Mouse (Mus musculus) telencephalon, adult 2 months (tissue): ENCODE data around the gene Ntm.

Experiments
- DNase-seq: peaks from one replicate; pipeline ENCODE4 v3.0.0-alpha.2; 2011; ENCODE audit warnings: low read depth, low spot score

The Ntm gene

DNA sequence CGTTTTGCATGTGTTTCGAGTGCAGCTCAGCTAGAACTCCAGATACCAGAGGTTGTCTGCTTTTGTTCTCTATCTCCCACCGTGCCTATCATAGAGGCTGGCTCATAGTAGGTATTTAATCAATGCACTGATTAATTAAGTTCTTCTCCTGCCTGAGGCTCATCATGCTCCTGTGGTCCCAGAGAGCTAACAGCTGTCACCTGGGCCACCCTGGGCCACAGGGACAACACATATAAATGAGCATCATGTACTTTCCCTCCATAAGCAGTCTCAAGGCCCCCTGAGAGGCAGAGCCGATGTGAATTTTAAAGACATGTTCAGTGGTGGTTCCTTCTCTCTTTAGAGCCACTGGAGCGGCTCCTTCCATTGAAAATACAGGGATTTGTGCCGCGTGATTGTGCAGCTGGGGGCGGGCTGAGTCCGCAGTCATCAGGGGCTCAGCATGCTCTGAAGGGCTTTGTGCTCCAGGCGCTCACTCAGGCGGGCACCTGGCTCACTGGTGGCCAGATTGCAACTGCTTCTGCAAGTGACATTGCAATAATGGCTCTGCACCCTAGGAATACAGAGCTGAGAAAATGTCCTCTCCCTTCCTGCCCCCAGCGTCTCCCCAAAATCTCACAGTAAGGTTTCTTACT lies 160.8 kb downstream of the Ntm start:
- no peak for DNase-seq

GRCm38 (mm10) chr9:29796281-29796680 lies 166.7 kb downstream of the Ntm start:
- no peak for DNase-seq

DNA sequence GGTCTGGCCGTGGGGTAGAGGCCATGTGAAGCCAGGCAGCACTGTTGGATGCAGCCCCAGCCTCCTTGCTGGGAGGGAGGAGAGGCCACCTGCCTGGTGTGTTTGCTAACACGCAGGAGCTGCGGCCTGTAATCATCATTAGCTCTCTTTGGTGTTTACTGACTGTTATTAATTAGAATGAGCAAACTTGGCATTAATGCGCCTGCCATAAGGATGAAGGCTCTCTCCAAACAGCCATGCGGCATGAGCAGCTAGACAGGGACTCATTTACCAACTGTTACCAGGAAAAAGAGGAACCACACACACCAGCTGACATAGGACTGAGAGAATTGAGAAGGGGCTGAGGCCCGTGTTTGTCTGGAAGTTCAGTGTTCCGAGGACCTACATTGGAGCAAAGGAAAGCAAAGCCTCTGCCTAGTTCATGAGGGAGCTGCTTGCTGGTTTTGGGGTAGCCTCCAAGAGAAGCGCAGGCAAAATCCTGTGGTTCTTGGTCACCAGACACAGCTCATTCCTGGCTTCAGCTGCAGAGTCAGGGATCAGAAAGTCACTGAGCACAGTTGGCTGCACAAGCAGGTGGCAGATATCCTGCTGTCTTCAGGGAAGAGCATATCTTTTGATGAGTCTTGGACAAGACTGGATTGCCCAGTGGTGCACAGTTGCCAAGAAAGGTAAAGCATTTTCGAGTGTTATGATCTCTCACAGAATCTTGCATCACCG lies 171.6 kb downstream of the Ntm start:
- no peak for DNase-seq

- no peak for DNase-seq
These were observed 172.9 kb downstream of the Ntm start for GRCm38 (mm10) chr9:29790017-29790416.

GRCm38 (mm10) chr9:29788855-29789254 lies 174.1 kb downstream of the Ntm start:
- no peak for DNase-seq

- no peak for DNase-seq
These were observed 175.5 kb downstream of the Ntm start for GRCm38 (mm10) chr9:29787408-29787807.

GRCm38 (mm10) chr9:29782697-29783096 lies 180.2 kb downstream of the Ntm start:
- no peak for DNase-seq

DNA sequence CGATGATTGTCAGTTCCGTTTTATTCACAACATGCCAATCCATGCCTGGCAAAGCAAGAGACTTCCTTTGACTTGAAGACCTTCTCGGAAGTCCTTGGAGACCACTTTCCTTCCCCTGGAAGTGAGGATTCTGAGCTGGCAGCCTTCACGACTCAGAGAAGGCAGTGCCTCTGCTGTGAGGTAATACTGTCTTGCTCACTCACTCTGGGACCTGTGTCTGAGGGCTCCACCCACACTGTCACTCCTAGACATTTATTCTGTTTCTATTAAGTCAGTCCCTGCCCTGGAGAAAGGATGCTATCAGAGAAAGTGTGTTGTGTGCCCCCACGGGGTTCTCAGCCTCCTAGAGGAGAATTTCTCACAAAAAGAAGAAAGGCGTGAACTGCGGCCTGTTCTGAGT lies 183.2 kb downstream of the Ntm start:
- no peak for DNase-seq

- no peak for DNase-seq
These were observed 186.0 kb downstream of the Ntm start for GRCm38 (mm10) chr9:29776951-29777350.

DNA sequence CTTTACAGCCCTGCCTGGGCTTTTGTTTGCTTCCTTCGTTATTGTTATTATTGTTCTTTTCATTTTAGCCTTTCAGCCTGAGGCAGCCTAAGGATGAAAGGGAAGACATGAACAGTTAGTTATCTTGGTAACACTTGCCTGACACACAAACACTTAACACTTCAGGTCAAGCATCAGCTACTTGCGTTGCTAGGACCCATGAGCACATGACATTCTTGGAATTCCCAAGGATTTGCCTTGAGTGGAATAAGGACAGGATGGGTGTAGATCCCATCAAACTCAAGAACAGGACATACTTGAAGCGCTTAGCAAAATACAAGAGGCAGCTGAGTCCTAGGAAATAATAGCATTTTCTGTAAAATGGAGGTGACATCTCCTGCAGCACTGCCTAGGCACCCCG lies 186.4 kb downstream of the Ntm start:
- no peak for DNase-seq

DNA sequence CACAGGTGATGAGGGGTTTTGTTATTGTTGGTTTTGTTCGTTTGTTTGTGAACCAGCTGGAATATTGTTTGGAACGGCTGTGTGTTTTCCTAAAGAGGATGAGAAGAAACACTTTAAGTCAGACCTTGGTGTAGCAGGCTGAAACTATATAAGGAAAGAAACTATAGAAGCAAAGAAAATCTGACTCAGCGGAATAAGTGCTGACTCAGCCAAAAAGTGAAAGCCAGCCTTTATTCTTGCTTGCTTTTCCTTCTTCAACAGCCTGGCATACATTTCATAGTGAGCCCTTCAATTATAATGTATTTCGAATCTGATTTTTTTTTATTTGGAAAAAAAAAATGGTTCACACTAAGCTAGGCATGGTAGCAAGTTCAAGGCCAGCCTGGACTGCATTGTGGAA lies 186.9 kb downstream of the Ntm start:
- no peak for DNase-seq

DNA sequence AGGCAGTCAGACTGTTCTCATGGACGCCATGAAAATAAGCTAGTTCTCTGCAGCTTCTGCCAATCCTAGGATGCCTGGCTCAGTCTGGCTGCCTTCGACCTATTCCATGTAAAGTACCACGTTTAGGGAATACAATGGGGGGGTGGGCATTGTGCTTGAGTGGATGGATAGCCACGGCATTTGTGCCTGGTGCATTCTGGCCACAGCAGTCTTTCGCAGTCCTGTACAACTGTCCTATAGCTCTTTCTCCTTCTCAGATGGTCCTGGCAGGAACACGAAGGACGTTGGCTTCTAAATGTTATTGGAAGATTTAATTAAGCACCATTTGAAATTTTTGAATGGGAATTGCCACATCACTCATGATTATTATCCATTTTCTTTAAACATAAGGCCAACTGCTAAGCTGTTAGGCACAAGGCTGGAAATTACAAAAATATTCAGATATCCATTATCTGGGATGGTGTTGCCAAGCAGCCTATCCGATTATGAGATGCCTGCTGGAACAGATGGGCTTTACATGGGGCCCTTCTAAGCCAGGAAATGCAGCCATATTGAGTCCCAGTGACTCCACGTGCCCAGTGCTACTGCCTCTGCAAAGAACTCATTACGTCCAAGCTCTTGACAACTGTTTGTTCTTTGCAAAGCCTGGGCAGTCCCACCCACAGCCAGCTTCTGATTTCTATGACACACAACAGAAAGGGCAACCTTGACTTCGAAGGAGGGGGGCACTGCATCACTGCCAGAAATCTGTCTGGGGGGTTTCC lies 190.1 kb downstream of the Ntm start:
- no peak for DNase-seq

DNA sequence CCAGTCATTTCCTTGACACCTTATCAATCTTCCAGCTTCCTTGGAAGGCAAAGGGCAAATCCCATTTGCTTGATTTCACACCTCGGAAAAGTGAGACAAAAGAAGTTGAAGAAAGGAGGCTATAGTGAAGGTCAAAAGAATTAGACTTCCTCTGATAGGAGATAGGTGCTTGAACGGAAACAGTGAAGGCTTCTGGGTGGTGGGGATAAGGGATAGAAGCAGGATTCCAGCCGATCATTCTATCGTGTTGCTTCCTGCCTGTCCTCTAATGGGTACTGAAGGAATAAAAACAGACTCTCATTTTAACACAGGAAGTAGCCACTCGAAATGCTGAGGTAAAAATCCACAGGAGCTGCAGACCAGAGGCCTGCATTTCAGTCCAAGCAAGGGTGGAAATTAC lies 191.1 kb downstream of the Ntm start:
- no peak for DNase-seq

GRCm38 (mm10) chr9:29771071-29771785 lies 191.7 kb downstream of the Ntm start:
- DNase-seq: no peak

GRCm38 (mm10) chr9:29769361-29769760 lies 193.6 kb downstream of the Ntm start:
- no peak for DNase-seq

DNA sequence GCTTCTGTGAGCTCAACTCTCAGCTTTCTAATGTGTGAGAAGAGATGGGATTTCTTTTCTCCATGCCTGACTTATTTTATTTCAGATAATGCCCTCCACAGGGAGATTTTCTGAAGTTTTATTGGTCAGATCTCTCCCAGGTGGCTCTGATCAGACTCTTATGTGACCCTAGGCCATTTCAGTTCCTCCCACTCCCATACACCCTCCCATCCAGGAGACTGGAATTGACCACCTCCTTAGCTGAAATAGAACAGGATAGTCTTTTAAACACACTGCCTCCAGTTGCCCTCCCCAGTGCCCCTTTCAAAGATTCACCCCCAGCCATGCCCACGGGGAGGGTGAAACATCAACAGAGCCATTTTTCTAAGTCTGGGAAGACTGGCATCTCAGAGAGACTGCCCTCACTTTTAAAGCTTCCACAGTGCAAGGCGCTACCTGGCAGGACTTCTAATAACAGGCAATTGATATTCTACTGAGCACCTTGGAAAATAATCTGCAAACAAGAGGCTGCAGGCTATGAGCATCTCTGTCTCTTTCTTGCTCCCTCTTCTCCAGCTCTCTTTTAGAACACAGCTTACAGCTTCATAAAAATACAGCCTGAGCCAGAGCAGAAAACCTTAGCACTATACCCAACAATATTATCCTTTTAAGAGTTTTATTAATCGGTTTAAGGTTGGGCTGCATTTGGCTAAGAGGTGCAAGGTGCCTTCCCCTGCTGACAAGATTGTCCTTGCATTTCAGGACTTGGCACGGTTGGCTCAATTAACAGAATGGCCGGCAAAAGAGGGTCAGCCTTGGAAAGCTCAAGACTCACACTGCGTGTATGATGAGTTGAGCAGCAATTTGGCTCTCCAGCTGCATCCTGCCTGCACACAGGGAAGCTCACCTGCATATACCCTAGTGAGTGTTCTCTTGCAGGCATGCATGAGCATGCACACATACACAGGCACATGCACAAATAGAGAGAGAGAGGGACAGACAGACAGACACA lies 196.7 kb downstream of the Ntm start:
- DNase-seq: no peak

GRCm38 (mm10) chr9:29763338-29763737 lies 199.6 kb downstream of the Ntm start:
- no peak for DNase-seq

DNA sequence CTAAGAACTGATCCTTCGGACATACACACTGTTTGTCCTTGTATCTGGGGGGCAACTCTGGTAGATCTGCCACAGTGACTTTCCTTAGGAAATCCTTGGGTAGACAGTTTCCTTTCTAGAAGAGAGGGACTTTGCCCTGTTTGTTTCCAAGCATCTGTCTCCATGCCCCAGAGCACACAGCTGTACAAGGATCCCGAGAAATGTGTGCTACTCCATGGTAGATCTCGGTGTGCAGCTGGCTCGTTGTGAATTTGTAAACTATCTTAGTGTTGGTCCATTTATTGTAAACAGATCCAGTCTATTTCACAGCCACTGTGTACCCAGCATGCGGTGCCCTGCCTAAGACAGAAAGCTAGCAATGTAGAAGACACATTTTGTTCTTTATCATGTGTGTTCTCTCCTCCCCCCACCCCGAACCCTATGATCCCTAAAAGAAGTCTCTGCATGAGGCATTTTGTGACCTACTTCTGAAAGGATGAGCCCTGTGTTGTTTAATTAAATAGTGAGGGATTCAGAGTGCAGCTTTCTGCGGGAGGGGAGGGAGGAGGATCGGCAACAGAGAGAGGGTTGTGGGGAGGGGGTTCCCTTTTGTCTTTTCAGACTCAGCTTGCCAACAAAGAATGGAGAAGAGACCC lies 200.9 kb downstream of the Ntm start:
- DNase-seq: no peak

DNA sequence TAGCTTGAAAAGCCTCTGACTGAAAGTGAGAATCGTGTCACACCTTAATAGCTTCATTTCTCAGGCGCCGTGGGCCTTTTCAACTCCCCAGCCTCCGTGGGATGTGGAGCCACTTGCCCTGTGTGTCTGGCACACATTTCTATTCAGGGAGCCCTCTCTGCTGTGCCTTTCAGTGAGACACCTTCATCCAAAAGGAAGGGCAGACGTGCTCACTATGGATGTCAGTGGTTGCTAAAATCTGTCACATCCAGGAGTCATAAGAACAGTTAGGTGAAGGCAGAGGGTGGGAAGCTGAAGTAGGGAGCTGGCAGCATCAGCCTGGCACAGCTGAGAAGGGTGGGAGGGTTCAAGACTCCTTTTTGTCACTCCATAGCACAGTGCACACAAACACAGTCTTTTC lies 201.4 kb downstream of the Ntm start:
- DNase-seq: no peak

GRCm38 (mm10) chr9:29759940-29760339 lies 203.0 kb downstream of the Ntm start:
- DNase-seq: no peak
